Mouse (Mus musculus): ENCODE measurements around the gene Dnhd1.
A peak's percentile ranks its signal among the peaks of the same experiment; 100 is the strongest.
"Not testable (repeated sequence)": the region's sequence is repeated elsewhere in the genome, so short reads cannot be mapped to it uniquely, and the experiment has no call there.

Gene Dnhd1

GRCm38 (mm10) chr7:105740089-105740795, 89.6 kb downstream of the Dnhd1 start:
- no peak for ATAC-seq (ENCODE audit: low TSS enrichment)

- no peak for ATAC-seq (ENCODE audit: low TSS enrichment)
Measured at GRCm38 (mm10) chr7:105740851-105741250, 90.2 kb downstream of the Dnhd1 start.

- ATAC-seq (ENCODE audit: low TSS enrichment), result no peak
Measured at GRCm38 (mm10) chr7:105741978-105742377, 91.4 kb downstream of the Dnhd1 start.

GRCm38 (mm10) chr7:105742539-105743215, 92.0 kb downstream of the Dnhd1 start:
- not testable (repeated sequence) for ATAC-seq (ENCODE audit: low TSS enrichment)

- ATAC-seq (ENCODE audit: low TSS enrichment), result not testable (repeated sequence)
Measured at GRCm38 (mm10) chr7:105743246-105743925, 92.8 kb downstream of the Dnhd1 start.

- peak; percentile 97 for ATAC-seq (ENCODE audit: low TSS enrichment)
Measured at GRCm38 (mm10) chr7:105743926-105744590, 93.4 kb downstream of the Dnhd1 start, which contains the start of gene Taf10. Gene Taf10 (minus strand): TSS chr7:105744361.

GRCm38 (mm10) chr7:105747776-105748175, 97.1 kb downstream of the Dnhd1 start:
- no peak for ATAC-seq (ENCODE audit: low TSS enrichment)

- ATAC-seq (ENCODE audit: low TSS enrichment), result peak; percentile 92
Measured at GRCm38 (mm10) chr7:105751491-105752433, 101.1 kb downstream of the Dnhd1 start, which contains the start of gene Tpp1. Gene Tpp1 (minus strand): TSS chr7:105752235.

- peak; percentile 21; the same call in 1 of the 2 replicates for ATAC-seq (ENCODE audit: low TSS enrichment)
Measured at GRCm38 (mm10) chr7:105752716-105753115, 102.1 kb downstream of the Dnhd1 start.

- no peak for ATAC-seq (ENCODE audit: low TSS enrichment)
Measured at GRCm38 (mm10) chr7:105753281-105753680, 102.7 kb downstream of the Dnhd1 start.

GRCm38 (mm10) chr7:105761813-105762484, 111.3 kb downstream of the Dnhd1 start:
- peak; percentile 44; the same call in 1 of the 2 replicates for ATAC-seq (ENCODE audit: low TSS enrichment)

- ATAC-seq (ENCODE audit: low TSS enrichment), result peak; percentile 48; the same call in 1 of the 2 replicates
Measured at GRCm38 (mm10) chr7:105762517-105763270, 112.1 kb downstream of the Dnhd1 start.

GRCm38 (mm10) chr7:105764331-105764730, 113.7 kb downstream of the Dnhd1 start:
- no peak for ATAC-seq (ENCODE audit: low TSS enrichment)

GRCm38 (mm10) chr7:105767729-105768165, 117.1 kb downstream of the Dnhd1 start:
- no peak for ATAC-seq (ENCODE audit: low TSS enrichment)

- no peak for ATAC-seq (ENCODE audit: low TSS enrichment)
Measured at GRCm38 (mm10) chr7:105769959-105770358, 119.3 kb downstream of the Dnhd1 start.
